ENCODE assay signal across 7 mouse cellular contexts in genomic region chr5:115979134-115979696, GRCm38 (mm10). TPM values are rescaled to one million over a fixed set of nuclear protein-coding genes. Genes with fewer than 3 reads are reported as not detected.
A peak's percentile ranks its signal among the peaks of the same experiment; 100 is the strongest.
DNase-seq lines count a peak whose midpoint lies in the region; ATAC-seq and TF ChIP-seq lines count a peak whose summit lies in the region.

No protein-coding gene starts in this region.

- peak; percentile 61 for TF ChIP-seq CTCF in small intestine, adult 2 months (IDR thresholded peaks at IDR 0.05; ENCODE audit: extremely low read depth, insufficient read length, insufficient replicate concordance, low read depth, low read length)

- no peaks in the 10 kb centered on the region for H3K27me3 ChIP-seq in hindbrain, embryonic 11.5 days (ENCODE audit: control insufficient read depth, insufficient read depth, low read length)
- H3K27me3 ChIP-seq in hindbrain, embryonic 12.5 days: no peaks in the 10 kb centered on the region
- H3K27me3 ChIP-seq in limb, embryonic 12.5 days: no peaks in the 10 kb centered on the region
- no peaks in the 10 kb centered on the region for H3K27me3 ChIP-seq in small intestine, adult 2 months (ENCODE audit: control insufficient read depth, insufficient read depth, low read length)

- DNase-seq in hindbrain, embryonic 11.5 days (ENCODE audit: low spot score): peak; percentile 46
- peak; percentile 61 for DNase-seq in NIH3T3 (ENCODE audit: low read depth)
- peak; percentile 44 for DNase-seq in cerebellum, adult 9-10 months
- DNase-seq in urinary bladder, postnatal 36 days (ENCODE audit: low spot score in 2 of 2): no peak

- H3K4me1 ChIP-seq in hindbrain, embryonic 11.5 days (replicated peaks; ENCODE audit: control insufficient read depth, insufficient read depth, low read length): no peaks in the 10 kb centered on the region
- H3K4me1 ChIP-seq in hindbrain, embryonic 12.5 days: peaks cover 6% of the 10 kb centered on the region; the same call in 1 of the 2 replicates
- H3K4me1 ChIP-seq in limb, embryonic 12.5 days (replicated peaks): peaks cover 28% of the 10 kb centered on the region
- peaks cover 6% of the 10 kb centered on the region for H3K4me1 ChIP-seq in small intestine, adult 2 months (ENCODE audit: control insufficient read depth, insufficient read depth, insufficient read length, low read length)

- H3K9me3 ChIP-seq in hindbrain, embryonic 11.5 days (ENCODE audit: control insufficient read depth, low read length): no peaks in the 10 kb centered on the region
- no peaks in the 10 kb centered on the region for H3K9me3 ChIP-seq in hindbrain, embryonic 12.5 days (replicated peaks)
- H3K9me3 ChIP-seq in limb, embryonic 12.5 days: no peaks in the 10 kb centered on the region

- 64% methylated on average over 15 of the region's 16 CpGs for WGBS in hindbrain, embryonic 11.5 days
- WGBS in hindbrain, embryonic 12.5 days: 60% methylated on average over 16 of the region's 16 CpGs
- WGBS in limb, embryonic 12.5 days: 58% methylated on average over 16 of the region's 16 CpGs
- 83% methylated on average over 16 of the region's 16 CpGs for WGBS in small intestine, adult 2 months

- no peak overlapping the region for H3K4me3 ChIP-seq in hindbrain, embryonic 11.5 days (ENCODE audit: low read depth, low read length)
- H3K4me3 ChIP-seq in hindbrain, embryonic 12.5 days: no peak overlapping the region
- no peak overlapping the region for H3K4me3 ChIP-seq in limb, embryonic 12.5 days (replicated peaks)
- no peak overlapping the region for H3K4me3 ChIP-seq in small intestine, adult 2 months (ENCODE audit: low read depth, low read length)

- H3K36me3 ChIP-seq in hindbrain, embryonic 11.5 days (ENCODE audit: control insufficient read depth, insufficient read depth, low read length): no peaks in the 10 kb centered on the region
- peaks cover 25% of the 10 kb centered on the region; the same call in 1 of the 2 replicates for H3K36me3 ChIP-seq in hindbrain, embryonic 12.5 days
- H3K36me3 ChIP-seq in limb, embryonic 12.5 days: peaks cover 40% of the 10 kb centered on the region
- no peaks in the 10 kb centered on the region; the same call in 1 of the 2 replicates for H3K36me3 ChIP-seq in small intestine, adult 2 months (ENCODE audit: control insufficient read depth, insufficient read depth, low read length)

- H3K9ac ChIP-seq in hindbrain, embryonic 11.5 days (ENCODE audit: low read depth, low read length): no peak overlapping the region
- H3K9ac ChIP-seq in hindbrain, embryonic 12.5 days: no peak overlapping the region
- no peak overlapping the region for H3K9ac ChIP-seq in limb, embryonic 12.5 days (replicated peaks)

- no peak overlapping the region for H3K4me2 ChIP-seq in hindbrain, embryonic 11.5 days (replicated peaks; ENCODE audit: low read depth, low read length)
- H3K4me2 ChIP-seq in hindbrain, embryonic 12.5 days (replicated peaks): no peak overlapping the region
- no peak overlapping the region for H3K4me2 ChIP-seq in limb, embryonic 12.5 days

- no peak for TF ChIP-seq POLR2A in small intestine, adult 2 months (IDR thresholded peaks at IDR 0.05; ENCODE audit: low read depth, low read length)

- ATAC-seq in hindbrain, embryonic 11.5 days (ENCODE audit: low FRiP score): no peak
- ATAC-seq in hindbrain, embryonic 12.5 days (ENCODE audit: low FRiP score): no peak
- no peak for ATAC-seq in limb, embryonic 12.5 days (ENCODE audit: insufficient number of reproducible peaks, insufficient read depth, low FRiP score, low TSS enrichment, low read depth)

- no peak overlapping the region for H3K27ac ChIP-seq in hindbrain, embryonic 11.5 days (ENCODE audit: low read depth, low read length)
- H3K27ac ChIP-seq in hindbrain, embryonic 12.5 days: no peak overlapping the region
- H3K27ac ChIP-seq in limb, embryonic 12.5 days: 0 out of 2 replicates have a peak overlapping the region, but pooled peaks have one; percentile 23
- H3K27ac ChIP-seq in small intestine, adult 2 months (ENCODE audit: insufficient read depth, low read depth, low read length): no peak overlapping the region

RNA-seq across cellular contexts. Expression of gene Prkab1, which starts 45.1 kb away (rescaled TPM):
- polyA plus RNA-seq in hindbrain, embryonic 11.5 days (2014; fragmentation: Nextera tagmentation; extraction: Ambion mirVana): 44.8 and 54.3 TPM in 2 replicates
- polyA plus RNA-seq in hindbrain, embryonic 12.5 days (2016; fragmentation: Nextera tagmentation; extraction: Ambion mirVana): 60.5 and 65.0 TPM in 2 replicates
- 72.4 and 77.0 TPM in 2 replicates for polyA plus RNA-seq in limb, embryonic 12.5 days (2016; fragmentation: Nextera tagmentation; extraction: Ambion mirVana)
- polyA plus RNA-seq in small intestine, adult 2 months (2012; rRNA removed): 37.8 and 73.8 TPM in 2 replicates

Comparison
In these comparisons a context has a peak if more than half of its experiments do, and no peak if none do; other contexts are left out.
1. DNase-seq: peak in hindbrain, embryonic 11.5 days (single experiment), NIH3T3 (single experiment) and cerebellum, adult 9-10 months (single experiment); none in urinary bladder, postnatal 36 days (0 of 2).